Comparison of ENCODE assay signal across 23 mouse cellular contexts in the genomic region with DNA sequence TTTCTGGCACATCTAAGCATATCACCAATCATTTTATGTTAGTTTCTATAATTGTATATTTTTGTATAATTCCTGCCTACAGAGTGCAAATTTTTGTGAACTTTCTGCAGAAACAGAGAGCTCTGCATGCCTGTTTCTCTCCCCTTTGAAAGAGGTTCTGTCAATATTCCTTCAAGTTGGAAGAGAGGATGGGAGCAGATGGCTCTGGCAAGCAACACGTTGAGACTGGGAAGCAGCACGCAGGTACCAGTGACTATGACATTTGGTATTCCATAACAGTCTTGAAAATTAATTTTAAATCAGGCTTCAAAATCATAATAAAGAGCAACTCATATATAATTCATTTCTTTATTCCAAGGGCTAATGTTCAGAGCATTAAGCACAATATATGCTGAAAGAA.
"Had no signal": no experiment of that assay in that cellular context is flagged by ENCODE, and none has a peak within 500 bp of the region (broad histone marks: within the 10 kb centered on the region; RNA-seq: fewer than 3 reads in every experiment).

No protein-coding gene starts in this region.

- ATAC-seq: liver, postnatal 0 days; lung, postnatal 0 days; midbrain, embryonic 15.5 days had no signal

- H3K4me3 ChIP-seq: left cerebral cortex, adult 2 months; limb, embryonic 12.5 days; limb, embryonic 15.5 days; midbrain, embryonic 12.5 days; midbrain, embryonic 15.5 days; neural tube, embryonic 12.5 days; neural tube, embryonic 15.5 days had no signal

- DNase-seq: kidney, postnatal 14 days; kidney, postnatal 4 days; layer of hippocampus, postnatal 36 days; liver, postnatal 0 days; lung, embryonic 14.5 days; right cerebral cortex, adult 18-20 months; right cerebral cortex, postnatal 14 days; right cerebral cortex, postnatal 4 days; thymus, adult 2 months; thymus, postnatal 14 days; thymus, postnatal 4 days had no signal

- H3K27me3 ChIP-seq: limb, embryonic 12.5 days; limb, embryonic 15.5 days; midbrain, embryonic 15.5 days; neural tube, embryonic 12.5 days; neural tube, embryonic 15.5 days had no signal

- H3K4me2 ChIP-seq: limb, embryonic 12.5 days; limb, embryonic 15.5 days; liver, embryonic 11.5 days; lung, embryonic 14.5 days; midbrain, embryonic 12.5 days; midbrain, embryonic 15.5 days; neural tube, embryonic 12.5 days; neural tube, embryonic 15.5 days had no signal

- H3K36me3 ChIP-seq: limb, embryonic 12.5 days; limb, embryonic 15.5 days; midbrain, embryonic 12.5 days; midbrain, embryonic 15.5 days; neural tube, embryonic 12.5 days; neural tube, embryonic 15.5 days had no signal

- H3K4me1 ChIP-seq: limb, embryonic 12.5 days; limb, embryonic 15.5 days; midbrain, embryonic 15.5 days; neural tube, embryonic 12.5 days; neural tube, embryonic 15.5 days had no signal

- H3K9ac ChIP-seq: limb, embryonic 12.5 days; limb, embryonic 15.5 days; liver, embryonic 14.5 days; liver, postnatal 0 days; lung, embryonic 14.5 days; midbrain, embryonic 12.5 days; midbrain, embryonic 15.5 days; neural tube, embryonic 12.5 days; neural tube, embryonic 15.5 days had no signal

- H3K9me3 ChIP-seq: limb, embryonic 12.5 days; limb, embryonic 15.5 days; midbrain, embryonic 12.5 days; midbrain, embryonic 15.5 days; neural tube, embryonic 12.5 days; neural tube, embryonic 15.5 days had no signal

- H3K27ac ChIP-seq: left cerebral cortex, adult 2 months; limb, embryonic 12.5 days; limb, embryonic 15.5 days; liver, embryonic 14.5 days; macrophage; midbrain, embryonic 12.5 days; midbrain, embryonic 15.5 days; neural tube, embryonic 12.5 days; neural tube, embryonic 15.5 days; stomach, postnatal 0 days had no signal
